Mouse (Mus musculus) heart, adult 2 months (tissue): ENCODE data around the gene Nap1l1. TPM values are rescaled to one million over a fixed set of nuclear protein-coding genes. Genes with fewer than 3 reads are reported as not detected.

Experiments used
- DNase-seq, 2 experiments: peaks; one replicate each; pipeline ENCODE4 v3.0.0; 2021
- H3K27ac ChIP-seq: fragments of 200-600 bp; 2 replicates; pipeline ENCODE4 v1.8.1; 2022
- H3K27me3 ChIP-seq: fragments of 200-500 bp; 2 replicates; pipeline ENCODE4 v1.6.1; 2012; ENCODE audit warnings: mild to moderate bottlenecking, low read length, inconsistent platforms, mixed read lengths; ENCODE audit not compliant: control insufficient read depth, insufficient read depth
- H3K36me3 ChIP-seq: fragments of 200-500 bp; 2 replicates; pipeline ENCODE4 v1.6.1; 2012; ENCODE audit warnings: low read length, inconsistent platforms; ENCODE audit not compliant: control insufficient read depth, insufficient read depth
- H3K4me1 ChIP-seq: fragments of 200-500 bp; 2 replicates; pipeline ENCODE4 v1.6.1; 2011; ENCODE audit warnings: low read length; ENCODE audit not compliant: control insufficient read depth, insufficient read depth
- H3K4me3 ChIP-seq: fragments of 200-600 bp; 2 replicates; pipeline ENCODE4 v1.8.1; 2022
- H3K79me2 ChIP-seq: fragments of 200-500 bp; replicated peaks from 2 replicates; pipeline ENCODE4 v1.6.1; 2012; ENCODE audit warnings: mild to moderate bottlenecking, inconsistent platforms, low read length, moderate library complexity, mixed read lengths; ENCODE audit not compliant: control insufficient read depth, insufficient read depth
- H3K9ac ChIP-seq: fragments of 200-500 bp; 2 replicates; pipeline ENCODE4 v1.6.1; 2012; ENCODE audit warnings: low read depth, mild to moderate bottlenecking, control low read depth, inconsistent platforms, low read length, mixed read lengths
- CTCF ChIP-seq: fragments of 200-600 bp; IDR thresholded peaks from 2 replicates; pipeline ENCODE4 v1.8.1; 2022; ENCODE audit warnings: antibody characterized with exemption, mild to moderate bottlenecking, moderate library complexity
- EP300 ChIP-seq: fragments of 200-500 bp; IDR thresholded peaks from 2 replicates; pipeline ENCODE4 v1.6.1; 2011; ENCODE audit warnings: low read depth, low read length, control low read depth; ENCODE audit not compliant: insufficient read depth
- POLR2A ChIP-seq: fragments of 200-500 bp; IDR thresholded peaks from 2 replicates; pipeline ENCODE4 v1.6.1; 2011; ENCODE audit warnings: mild to moderate bottlenecking, low read depth, low read length, control low read depth; ENCODE audit not compliant: insufficient read depth
- WGBS: fragments of 180-500 bp; shearing (Covaris S2); methylation state at CpG from one replicate; pipeline ENCODE4 v1.1.7; 2018; 5-methylcytosine and 5-hydroxymethylcytosine counted together
- intact Hi-C: fragments of 180-260 bp; cut with DNase I; formaldehyde crosslinking; loops from one replicate; pipeline ENCODE4 v1.15.1; 2025
- polyA plus RNA-seq: library from polyadenylated mRNA; depleted of rRNA; stranded (reverse); fragments of >200 nt; gene quantifications from 2 replicates; pipeline ENCODE4 v1.2.3, GENCODE M21; 2012
- total RNA-seq, 2 experiments: library from RNA; stranded (reverse); gene quantifications; 2 replicates each; pipeline ENCODE4 v1.2.3; 2021

Gene Nap1l1
- total and polyA plus RNA-seq, 3 experiments, result 10.5 to 66.7 (median 66.6) TPM

GRCm38 (mm10) chr10:111471166-111471565 is 1.9 kb upstream of the Nap1l1 start:
- Histone ChIP-seq H3K27me3 (no peaks in the 10 kb centered on the region), H3K27ac (no peak overlapping the region), H3K4me3 (no peak overlapping the region), H3K9ac (no peak overlapping the region), H3K79me2 (peaks cover 3% of the 10 kb centered on the region; the same call in 1 of the 2 replicates), H3K4me1 (no peaks in the 10 kb centered on the region; the same call in 1 of the 2 replicates), H3K36me3 (no peaks in the 10 kb centered on the region)
- TF ChIP-seq CTCF, result no peak
- TF ChIP-seq EP300, result no peak
- TF ChIP-seq POLR2A, result no peak
- DNase-seq, result peak in 1 of 2 experiments; percentile 17
- intact Hi-C loops, result loop anchor here (5.0 kb wide), 1 partner anchor 174 kb away; the partner anchor contains the start of gene Bbs10
- 78% methylated on average over 9 of the region's 9 CpGs for WGBS

GRCm38 (mm10) chr10:111473511-111474371 is 718 bp downstream of the Nap1l1 start:
- DNase-seq, result peak in 1 of 2 experiments; percentile 22
- Histone ChIP-seq H3K36me3 (no peaks in the 10 kb centered on the region), H3K27me3 (no peaks in the 10 kb centered on the region), H3K79me2 (peaks cover 8% of the 10 kb centered on the region; the same call in 1 of the 2 replicates), H3K4me1 (no peaks in the 10 kb centered on the region; the same call in 1 of the 2 replicates), H3K4me3 (peak overlapping the region; percentile 72), H3K9ac (peak overlapping the region; percentile 88), H3K27ac (peak overlapping the region; percentile 82)
- intact Hi-C loops, result loop anchor here (5.0 kb wide), 1 partner anchor 176 kb away; the partner anchor contains the start of gene Bbs10
- TF ChIP-seq POLR2A (no peak), CTCF (no peak), EP300 (no peak)
- WGBS, result 1% methylated on average over 58 of the region's 58 CpGs

- WGBS, result 72% methylated on average over 4 of the region's 4 CpGs
- H3K27me3 ChIP-seq, result no peaks in the 10 kb centered on the region
- DNase-seq, result no peak
- H3K9ac ChIP-seq, result no peak overlapping the region
- H3K4me3 ChIP-seq, result no peak overlapping the region
- H3K36me3 ChIP-seq, result no peaks in the 10 kb centered on the region
- H3K79me2 ChIP-seq, result peaks cover 10% of the 10 kb centered on the region
- H3K4me1 ChIP-seq, result no peaks in the 10 kb centered on the region; the same call in none of the 2 replicates
- TF ChIP-seq CTCF, result no peak
- TF ChIP-seq POLR2A, result no peak
- TF ChIP-seq EP300, result no peak
- intact Hi-C loops, result no loop called here
- no peak overlapping the region for H3K27ac ChIP-seq
These were observed 3.3 kb downstream of the Nap1l1 start for GRCm38 (mm10) chr10:111476301-111476700.

GRCm38 (mm10) chr10:111476989-111477510 is 4.0 kb downstream of the Nap1l1 start:
- TF ChIP-seq EP300, result no peak
- no peak for TF ChIP-seq CTCF
- TF ChIP-seq POLR2A, result no peak
- intact Hi-C loops, result no loop called here
- Histone ChIP-seq H3K4me1 (no peaks in the 10 kb centered on the region; the same call in none of the 2 replicates), H3K36me3 (no peaks in the 10 kb centered on the region), H3K27ac (no peak overlapping the region), H3K27me3 (no peaks in the 10 kb centered on the region), H3K4me3 (no peak overlapping the region), H3K9ac (no peak overlapping the region), H3K79me2 (peaks cover 12% of the 10 kb centered on the region)
- no peak for DNase-seq
- 65% methylated on average over 6 of the region's 6 CpGs for WGBS

- no peaks in the 10 kb centered on the region; the same call in 1 of the 2 replicates for H3K4me1 ChIP-seq
- H3K27ac ChIP-seq, result no peak overlapping the region
- no peak for TF ChIP-seq POLR2A
- TF ChIP-seq CTCF, result no peak
- no peak for TF ChIP-seq EP300
- DNase-seq, result no peak
- H3K9ac ChIP-seq, result no peak overlapping the region
- no peaks in the 10 kb centered on the region for H3K27me3 ChIP-seq
- H3K36me3 ChIP-seq, result no peaks in the 10 kb centered on the region
- H3K79me2 ChIP-seq, result peaks cover 10% of the 10 kb centered on the region
- 89% methylated on average over 5 of the region's 5 CpGs for WGBS
- intact Hi-C loops, result no loop called here
- H3K4me3 ChIP-seq, result no peak overlapping the region
These were observed 6.6 kb downstream of the Nap1l1 start for GRCm38 (mm10) chr10:111479599-111479998.
